Comparison of ENCODE assay signal across 11 mouse cellular contexts in the genomic region with DNA sequence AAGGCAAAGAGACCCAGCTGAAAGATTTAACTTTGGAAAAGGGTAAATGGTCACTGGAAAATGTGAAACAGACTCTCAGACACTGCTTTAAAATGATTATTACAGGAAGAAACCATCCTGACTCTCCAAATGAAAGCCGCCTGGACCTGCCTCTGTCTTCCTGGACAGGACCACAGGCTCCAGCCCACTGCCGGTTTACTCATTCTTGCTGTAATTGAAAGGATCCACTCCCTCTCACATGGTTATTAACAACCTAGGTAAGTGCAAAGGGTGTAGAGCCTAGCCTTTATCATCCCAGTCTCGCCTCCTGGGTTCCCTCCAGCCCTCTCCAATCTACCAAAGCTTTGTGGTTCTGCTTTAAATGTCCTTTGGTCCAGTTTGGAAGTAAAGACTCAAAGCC. TPM values are rescaled to one million over a fixed set of nuclear protein-coding genes. Genes with fewer than 3 reads are reported as not detected.
DNase-seq lines count a peak whose midpoint lies in the region; ATAC-seq and TF ChIP-seq lines count a peak whose summit lies in the region.
"Had no signal": no experiment of that assay in that cellular context is flagged by ENCODE, and none has a peak within 500 bp of the region (broad histone marks: within the 10 kb centered on the region; RNA-seq: fewer than 3 reads in every experiment).

No protein-coding gene starts in this region.

- no peak overlapping the region for H3K9ac ChIP-seq in heart, embryonic 15.5 days
- peak overlapping the region; percentile 97 for H3K9ac ChIP-seq in MEL (ENCODE audit: control insufficient read depth, low read depth, low read length, poor library complexity, severe bottlenecking)
- H3K9ac ChIP-seq in heart, embryonic 16.5 days (ENCODE audit: low read length), result peak overlapping the region; percentile 30; the same call in 1 of the 2 replicates
- peak overlapping the region; percentile 99; the same call in 1 of the 2 replicates for H3K9ac ChIP-seq in liver, embryonic 15.5 days
- H3K9ac ChIP-seq: midbrain, embryonic 12.5 days had no signal

- H3K79me2 ChIP-seq in MEL (ENCODE audit: control insufficient read depth, insufficient read depth, low read length, poor library complexity), result peaks cover 81% of the 10 kb centered on the region

- H3K4me1 ChIP-seq in heart, embryonic 15.5 days (replicated peaks), result peaks cover 66% of the 10 kb centered on the region
- peaks cover 13 to 30% of the 10 kb centered on the region in 2 experiments for H3K4me1 ChIP-seq in MEL (ENCODE audit: control insufficient read depth in 1 of 2, insufficient read depth in 2 of 2, low read length in 2 of 2)
- H3K4me1 ChIP-seq in heart, embryonic 16.5 days (ENCODE audit: control insufficient read depth, insufficient read depth, low read length), result peaks cover 58% of the 10 kb centered on the region
- peaks cover 77% of the 10 kb centered on the region for H3K4me1 ChIP-seq in liver, embryonic 15.5 days (replicated peaks)

- H3K27ac ChIP-seq in heart, embryonic 15.5 days, result peak overlapping the region; percentile 3; the same call in 1 of the 2 replicates
- peak overlapping the region; percentile 92; the same call in 1 of the 2 replicates for H3K27ac ChIP-seq in MEL (ENCODE audit: control insufficient read depth, low read depth, low read length)
- H3K27ac ChIP-seq in heart, embryonic 16.5 days (ENCODE audit: low read length), result peak overlapping the region; percentile 42
- H3K27ac ChIP-seq in liver, embryonic 15.5 days (replicated peaks), result peak overlapping the region; percentile 100
- H3K27ac ChIP-seq: midbrain, embryonic 12.5 days had no signal

- H3K27me3 ChIP-seq in heart, embryonic 15.5 days, result no peaks in the 10 kb centered on the region
- no peaks in the 10 kb centered on the region for H3K27me3 ChIP-seq in MEL (ENCODE audit: control insufficient read depth in 1 of 2, insufficient read depth in 2 of 2, low read length in 2 of 2)
- H3K27me3 ChIP-seq in heart, embryonic 16.5 days (ENCODE audit: control insufficient read depth, insufficient read depth, low read length), result no peaks in the 10 kb centered on the region
- H3K27me3 ChIP-seq in liver, embryonic 15.5 days, result no peaks in the 10 kb centered on the region
- H3K27me3 ChIP-seq: midbrain, embryonic 12.5 days had no signal

- ATAC-seq in heart, embryonic 15.5 days (replicated peaks; ENCODE audit: insufficient number of reproducible peaks, insufficient read depth, low FRiP score, low read depth), result no peak
- no peak for ATAC-seq in heart, embryonic 16.5 days (replicated peaks; ENCODE audit: extremely low read depth, insufficient read depth, low FRiP score)
- ATAC-seq in liver, embryonic 15.5 days (ENCODE audit: insufficient read depth), result no peak

- TF ChIP-seq EP300 in MEL (IDR thresholded peaks at IDR 0.05; ENCODE audit: low read depth in 1 of 2, low read length in 2 of 2), result no peak

- H3K4me3 ChIP-seq in heart, embryonic 15.5 days, result peak overlapping the region; percentile 92; the same call in 1 of the 2 replicates
- H3K4me3 ChIP-seq in MEL (ENCODE audit: control insufficient read depth in 1 of 2, insufficient read depth in 1 of 2, low read depth in 2 of 2, low read length in 2 of 2), result peak overlapping the region; percentile 84 to 91
- no peak overlapping the region; the same call in 1 of the 2 replicates for H3K4me3 ChIP-seq in heart, embryonic 16.5 days (ENCODE audit: low read length)
- peak overlapping the region; percentile 96 for H3K4me3 ChIP-seq in liver, embryonic 15.5 days (replicated peaks)
- H3K4me3 ChIP-seq: midbrain, embryonic 12.5 days had no signal

- H3K4me2 ChIP-seq in heart, embryonic 15.5 days, result peak overlapping the region; percentile 89
- H3K4me2 ChIP-seq in heart, embryonic 16.5 days (ENCODE audit: low read depth, low read length), result peak overlapping the region; percentile 94
- peak overlapping the region; percentile 94 for H3K4me2 ChIP-seq in liver, embryonic 15.5 days
- H3K4me2 ChIP-seq: midbrain, embryonic 12.5 days had no signal

- TF ChIP-seq POLR2A in MEL (IDR thresholded peaks at IDR 0.05; ENCODE audit: control insufficient read depth in 1 of 2, insufficient read depth in 1 of 2, low read depth in 1 of 2, low read length in 2 of 2, poor library complexity in 1 of 2), result no peak

- no peaks in the 10 kb centered on the region for H3K36me3 ChIP-seq in heart, embryonic 15.5 days
- H3K36me3 ChIP-seq in MEL (ENCODE audit: control insufficient read depth in 1 of 2, insufficient read depth in 2 of 2, low read length in 2 of 2), result peaks cover 14 to 49% of the 10 kb centered on the region in 2 experiments
- H3K36me3 ChIP-seq in heart, embryonic 16.5 days (ENCODE audit: control insufficient read depth, insufficient read depth), result no peaks in the 10 kb centered on the region
- peaks cover 27% of the 10 kb centered on the region for H3K36me3 ChIP-seq in liver, embryonic 15.5 days (replicated peaks)
- H3K36me3 ChIP-seq: midbrain, embryonic 12.5 days had no signal

- no peak for TF ChIP-seq CTCF in MEL (IDR thresholded peaks at IDR 0.05 in 2 of 3, conservative IDR thresholded peaks at IDR 0.05 in 1 of 3; ENCODE audit: control insufficient read depth in 1 of 3, insufficient read depth in 1 of 3, low read depth in 2 of 3, low read length in 3 of 3, poor library complexity in 1 of 3, severe bottlenecking in 1 of 3)

- no peak for TF ChIP-seq RAD21 in MEL (IDR thresholded peaks at IDR 0.05; ENCODE audit: low read depth, low read length)

- WGBS in heart, embryonic 15.5 days, result 57% methylated on average over 3 of the region's 3 CpGs
- WGBS in heart, embryonic 16.5 days, result 65% methylated on average over 3 of the region's 3 CpGs
- whole genome bisulfite sequencing in liver, embryonic 15.5 days (ENCODE audit: insufficient replicate concordance), result 45% methylated on average over 3 of the region's 3 CpGs

- no peaks in the 10 kb centered on the region for H3K9me3 ChIP-seq in heart, embryonic 15.5 days (replicated peaks)
- no peaks in the 10 kb centered on the region for H3K9me3 ChIP-seq in MEL (replicated peaks; ENCODE audit: insufficient read depth, low read length)
- no peaks in the 10 kb centered on the region for H3K9me3 ChIP-seq in heart, embryonic 16.5 days (replicated peaks; ENCODE audit: control insufficient read depth, low read length)
- H3K9me3 ChIP-seq in liver, embryonic 15.5 days (replicated peaks), result no peaks in the 10 kb centered on the region
- H3K9me3 ChIP-seq: midbrain, embryonic 12.5 days had no signal

- no peak for DNase-seq in heart, adult 8-10 months (ENCODE audit: low spot score)
- DNase-seq in MEL (ENCODE audit: low read depth, low spot score), result no peak
- DNase-seq in layer of hippocampus, adult 11-12 months (ENCODE audit: low spot score), result no peak
- DNase-seq in gastrocnemius, adult 18-20 months (ENCODE audit: low spot score), result no peak
- DNase-seq: cerebellum, adult 11 months; kidney, adult 8-10 months; right cerebral cortex, postnatal 25 days had no signal

TF ChIP-seq in MEL, 35 proteins besides CTCF, POLR2A, EP300 and RAD21:
- no peak for TF ChIP-seq MYB (IDR thresholded peaks at IDR 0.05; ENCODE audit: low read depth, low read length)
- peak; percentile 14; the same call in 1 of the 2 replicates for TF ChIP-seq CHD1 (IDR thresholded peaks at IDR 0.05; ENCODE audit: low read depth, low read length)
- no peak for TF ChIP-seq JUND (IDR thresholded peaks at IDR 0.05; ENCODE audit: low read depth, low read length)
- no peak for TF ChIP-seq TCF12 (IDR thresholded peaks at IDR 0.05; ENCODE audit: low read depth, low read length)

RNA-seq across cellular contexts. Expression of a gene that starts 3.2 kb away (rescaled TPM):
- 49.4 and 52.0 TPM in 2 replicates for polyA plus RNA-seq in heart, embryonic 15.5 days (2015; fragmentation: Nextera tagmentation; extraction: Ambion mirVana)
- total RNA-seq in heart, adult 8-10 months (2022), result 10 to 100 TPM; 57.9 to 75.1 (median 64.5) TPM
- total RNA-seq in MEL (2012; rRNA removed), result 33.2 and 42.1 TPM in 2 replicates
- polyA plus RNA-seq in MEL (2012; ENCODE audit: insufficient read depth in 1 of 2, insufficient read length in 2 of 2, low read depth in 1 of 2, low replicate concordance in 2 of 2, missing spikeins in 1 of 2), result 10 to 100 TPM in 1 of 2 experiments, not detected in 1; 59.1 TPM
- 58.3 and 61.3 TPM in 2 replicates for polyA plus RNA-seq in heart, embryonic 16.5 days (2015; fragmentation: Nextera tagmentation; extraction: Ambion mirVana)
- 37.1 and 40.7 TPM in 2 replicates for polyA plus RNA-seq in liver, embryonic 15.5 days (2015; fragmentation: Nextera tagmentation; extraction: Ambion mirVana)
- total RNA-seq in gastrocnemius, adult 18-20 months (2021), result 10 to 100 TPM; 34.2 to 51.0 TPM

RNA-seq across cellular contexts. Expression of a gene that starts 42.1 kb away (rescaled TPM):
- polyA plus RNA-seq in heart, embryonic 15.5 days (2015; fragmentation: Nextera tagmentation; extraction: Ambion mirVana), result 170 and 171 TPM in 2 replicates
- total RNA-seq in heart, adult 8-10 months (2022), result 100 to 1,000 TPM; 132 to 185 (median 159) TPM
- 126 and 171 TPM in 2 replicates for total RNA-seq in MEL (2012; rRNA removed)
- 100 to 1,000 TPM; 342 to 437 TPM for polyA plus RNA-seq in MEL (2012; ENCODE audit: insufficient read depth in 1 of 2, insufficient read length in 2 of 2, low read depth in 1 of 2, low replicate concordance in 2 of 2, missing spikeins in 1 of 2)
- 139 and 182 TPM in 2 replicates for polyA plus RNA-seq in heart, embryonic 16.5 days (2015; fragmentation: Nextera tagmentation; extraction: Ambion mirVana)
- 96.7 and 101 TPM in 2 replicates for polyA plus RNA-seq in liver, embryonic 15.5 days (2015; fragmentation: Nextera tagmentation; extraction: Ambion mirVana)
- total RNA-seq in gastrocnemius, adult 18-20 months (2021), result 100 to 1,000 TPM; 112 to 143 TPM

Comparison
In these comparisons a context has a peak if more than half of its experiments do, and no peak if none do; other contexts are left out.
1. H3K27ac ChIP-seq: peak in every context shown above with its lines; median percentile 100 in liver, embryonic 15.5 days; 92 in MEL; 42 in heart, embryonic 16.5 days; 3 in heart, embryonic 15.5 days.